Mouse (Mus musculus): ENCODE measurements around the gene Eddm3b. TPM values are rescaled to one million over a fixed set of nuclear protein-coding genes. Genes with fewer than 3 reads are reported as not detected.

The Eddm3b gene
- total RNA-seq (2014; fragmentation: Nextera tagmentation) (not detected in 2 replicates), total RNA-seq (2017) (not detected in 2 replicates)

GRCm38 (mm10) chr14:51113916-51114560, at the start of gene Eddm3b:
Eddm3b (plus strand) TSS chr14:51114426.
- no peak for ATAC-seq (replicated peaks; ENCODE audit: low FRiP score, low TSS enrichment, poor library complexity, severe bottlenecking)

DNA sequence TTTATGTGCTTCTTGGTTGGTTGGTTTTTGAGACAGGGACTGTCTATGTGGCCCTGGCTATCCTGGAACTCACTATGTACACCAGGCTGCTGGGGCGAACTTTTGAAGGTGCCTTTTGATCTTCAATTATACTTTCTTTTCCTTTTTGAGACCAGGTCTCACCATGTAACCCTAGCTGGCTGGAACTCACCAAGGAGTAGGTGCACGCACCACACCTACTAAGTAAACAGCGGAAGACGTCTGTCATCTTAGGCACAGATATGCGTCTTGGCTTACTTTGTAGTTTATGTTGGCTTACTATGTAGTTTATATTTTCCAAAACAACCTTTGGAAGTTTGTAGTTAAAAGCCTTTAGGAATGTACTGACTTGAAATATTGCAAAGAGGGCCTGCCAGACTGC, 45.3 kb upstream of the Eddm3b start:
- no peak for ATAC-seq (replicated peaks; ENCODE audit: low FRiP score, low TSS enrichment, poor library complexity, severe bottlenecking)

DNA sequence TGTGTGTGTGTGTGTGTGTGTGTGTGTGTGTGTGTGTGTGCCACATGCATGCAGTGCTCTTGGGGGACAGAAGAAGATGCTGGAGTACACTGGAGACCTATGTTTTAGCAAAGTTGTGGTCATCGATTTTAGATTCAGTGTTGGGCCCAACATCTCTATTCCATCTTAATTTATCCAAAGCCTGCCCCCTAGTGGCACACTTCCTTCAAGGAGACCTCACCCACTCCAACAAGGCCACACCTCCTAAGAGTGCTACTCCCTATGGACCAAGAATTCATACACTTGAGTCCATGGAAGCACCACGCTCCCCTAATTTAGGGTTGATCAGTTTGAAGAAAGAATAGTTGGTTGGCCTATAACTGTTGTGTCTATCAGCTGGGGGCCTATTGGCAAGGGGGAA, 44.6 kb upstream of the Eddm3b start:
- ATAC-seq (replicated peaks; ENCODE audit: low FRiP score, low TSS enrichment, poor library complexity, severe bottlenecking), result 0 out of 2 replicates have a peak, but pooled peaks have one; percentile 35

DNA sequence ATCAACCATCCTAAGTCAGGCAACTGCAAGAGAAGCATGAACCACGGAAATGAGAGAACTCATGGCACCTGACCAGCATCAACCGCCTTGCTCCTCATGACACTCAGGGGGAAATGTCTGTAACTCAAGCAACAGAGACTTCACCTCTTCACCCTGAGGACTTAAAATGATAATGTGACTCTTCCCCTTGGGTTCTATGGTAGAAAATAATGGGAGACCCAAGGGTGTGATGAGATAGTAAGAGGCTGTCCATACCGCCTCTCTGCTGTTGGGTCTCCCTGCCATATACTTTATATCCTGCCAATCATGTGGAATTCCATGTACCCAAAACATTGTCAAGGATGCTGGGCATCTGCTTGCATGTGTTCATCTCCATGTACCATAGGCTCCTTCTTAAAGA, 39.9 kb upstream of the Eddm3b start, which contains the start of gene Olfr750:
Olfr750 (minus strand) TSS at position 101 of the 400 bp plus-strand sequence.
- no peak for ATAC-seq (replicated peaks; ENCODE audit: low FRiP score, low TSS enrichment, poor library complexity, severe bottlenecking)

GRCm38 (mm10) chr14:51079180-51079579, 35.0 kb upstream of the Eddm3b start:
- no peak for ATAC-seq (replicated peaks; ENCODE audit: low FRiP score, low TSS enrichment, poor library complexity, severe bottlenecking)

GRCm38 (mm10) chr14:51081035-51081434, 33.2 kb upstream of the Eddm3b start:
- ATAC-seq (replicated peaks; ENCODE audit: low FRiP score, low TSS enrichment, poor library complexity, severe bottlenecking), result no peak

GRCm38 (mm10) chr14:51082599-51083581, 31.3 kb upstream of the Eddm3b start:
- peak; percentile 42 for ATAC-seq (replicated peaks; ENCODE audit: low FRiP score, low TSS enrichment, poor library complexity, severe bottlenecking)

- ATAC-seq (replicated peaks; ENCODE audit: low FRiP score, low TSS enrichment, poor library complexity, severe bottlenecking), result no peak
Measured at GRCm38 (mm10) chr14:51083805-51084204, 30.4 kb upstream of the Eddm3b start.

GRCm38 (mm10) chr14:51085086-51085485, 29.1 kb upstream of the Eddm3b start:
- no peak for ATAC-seq (replicated peaks; ENCODE audit: low FRiP score, low TSS enrichment, poor library complexity, severe bottlenecking)

DNA sequence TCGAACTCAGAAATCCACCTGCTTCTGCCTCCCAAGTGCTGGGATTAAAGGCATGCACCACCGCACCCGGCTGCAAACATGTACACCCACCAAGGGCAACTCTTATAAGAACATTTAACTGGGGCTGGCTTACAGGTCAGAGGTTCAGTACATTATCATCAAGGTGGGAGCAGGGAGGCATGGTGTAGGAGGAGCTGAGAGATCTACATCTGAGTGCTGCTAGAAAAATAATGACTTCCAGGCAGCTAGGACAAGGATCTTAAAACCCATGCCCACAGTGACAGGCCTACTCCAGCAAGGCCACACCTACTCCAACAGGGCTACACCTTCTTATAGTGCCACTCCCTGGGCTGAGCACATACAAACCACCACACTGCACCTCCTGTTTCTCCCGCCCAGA, 28.3 kb upstream of the Eddm3b start:
- no peak for ATAC-seq (replicated peaks; ENCODE audit: low FRiP score, low TSS enrichment, poor library complexity, severe bottlenecking)

DNA sequence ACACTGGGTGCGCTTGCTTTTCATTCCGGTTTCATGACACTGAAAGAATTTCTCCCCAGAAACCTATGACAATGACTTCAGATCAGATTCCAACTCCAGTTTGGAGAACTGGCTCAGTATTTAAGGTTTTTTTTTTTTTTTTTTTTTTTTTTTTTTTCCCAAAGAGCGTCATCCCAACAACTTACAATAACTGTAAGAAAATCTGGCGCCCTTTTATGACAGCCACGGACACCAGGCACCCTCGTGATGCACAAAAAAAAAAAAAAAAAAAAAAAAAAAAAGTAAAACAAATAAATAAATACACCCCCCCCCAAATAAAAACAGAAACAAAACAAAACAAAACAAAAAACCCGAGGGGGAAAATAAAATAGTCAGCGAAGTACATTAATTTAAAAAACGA, 26.5 kb upstream of the Eddm3b start:
- ATAC-seq (replicated peaks; ENCODE audit: low FRiP score, low TSS enrichment, poor library complexity, severe bottlenecking), result no peak

DNA sequence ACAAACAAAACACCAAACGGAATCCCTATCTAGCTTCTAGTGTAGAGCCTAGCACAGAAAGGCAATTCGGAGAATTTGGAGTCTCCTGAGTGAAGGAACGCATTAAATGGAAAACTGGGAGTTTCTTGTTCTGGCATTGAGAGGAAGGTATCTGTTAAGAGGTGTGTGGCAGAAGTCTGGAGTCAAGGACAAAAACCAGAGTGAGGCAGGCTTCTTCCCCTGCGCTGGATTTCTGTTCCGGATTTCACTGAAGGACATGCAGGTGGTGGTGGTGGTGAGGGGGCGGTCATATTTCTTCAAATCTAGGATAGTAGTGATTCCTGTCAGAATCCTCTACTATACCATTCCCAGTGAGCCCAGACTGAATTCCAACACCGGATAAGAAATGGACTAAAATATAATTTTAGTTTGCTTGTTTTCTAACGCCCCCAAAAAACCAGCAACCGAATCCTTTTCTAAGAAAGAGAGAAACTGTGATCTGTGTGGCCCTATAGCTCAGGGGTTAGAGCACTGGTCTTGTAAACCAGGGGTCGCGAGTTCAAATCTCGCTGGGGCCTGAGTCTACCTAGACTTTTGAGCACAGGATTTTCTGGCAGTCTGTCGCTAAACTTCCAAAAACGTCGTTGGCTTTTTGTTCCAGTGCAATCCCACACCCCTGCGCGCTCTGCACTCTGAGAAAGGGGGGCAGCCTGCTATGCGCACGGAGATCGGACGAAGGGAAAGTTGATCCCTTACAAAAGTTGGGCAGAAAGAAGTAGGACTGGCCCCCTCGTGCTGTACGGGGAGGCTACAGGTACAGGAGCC, 25.9 kb upstream of the Eddm3b start:
- ATAC-seq (replicated peaks; ENCODE audit: low FRiP score, low TSS enrichment, poor library complexity, severe bottlenecking), result peak; percentile 29

GRCm38 (mm10) chr14:51088970-51089673, 25.1 kb upstream of the Eddm3b start:
- peak; percentile 86 for ATAC-seq (replicated peaks; ENCODE audit: low FRiP score, low TSS enrichment, poor library complexity, severe bottlenecking)

DNA sequence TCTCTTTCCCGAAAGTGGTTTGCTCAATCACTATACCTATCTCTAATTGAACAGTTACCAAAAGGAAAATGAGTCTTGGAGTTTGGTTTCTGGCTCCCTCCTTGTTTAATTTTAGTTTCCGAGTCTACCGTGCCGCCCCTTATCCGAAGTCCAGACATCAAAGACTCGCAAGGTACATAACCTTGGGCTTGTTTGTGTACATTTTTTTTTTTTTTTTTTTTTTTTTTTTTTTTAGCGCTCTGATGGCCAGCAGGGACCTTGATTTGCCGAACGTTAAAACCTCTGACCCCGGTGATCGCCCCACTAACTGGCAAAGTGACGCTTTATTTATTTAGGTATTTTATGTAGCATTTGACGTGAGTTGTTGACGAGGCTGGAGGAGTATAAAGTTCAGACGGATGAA, 24.6 kb upstream of the Eddm3b start:
- ATAC-seq (replicated peaks; ENCODE audit: low FRiP score, low TSS enrichment, poor library complexity, severe bottlenecking), result no peak

GRCm38 (mm10) chr14:51090077-51090781, 24.0 kb upstream of the Eddm3b start:
- 0 out of 2 replicates have a peak, but pooled peaks have one; percentile 16 for ATAC-seq (replicated peaks; ENCODE audit: low FRiP score, low TSS enrichment, poor library complexity, severe bottlenecking)

DNA sequence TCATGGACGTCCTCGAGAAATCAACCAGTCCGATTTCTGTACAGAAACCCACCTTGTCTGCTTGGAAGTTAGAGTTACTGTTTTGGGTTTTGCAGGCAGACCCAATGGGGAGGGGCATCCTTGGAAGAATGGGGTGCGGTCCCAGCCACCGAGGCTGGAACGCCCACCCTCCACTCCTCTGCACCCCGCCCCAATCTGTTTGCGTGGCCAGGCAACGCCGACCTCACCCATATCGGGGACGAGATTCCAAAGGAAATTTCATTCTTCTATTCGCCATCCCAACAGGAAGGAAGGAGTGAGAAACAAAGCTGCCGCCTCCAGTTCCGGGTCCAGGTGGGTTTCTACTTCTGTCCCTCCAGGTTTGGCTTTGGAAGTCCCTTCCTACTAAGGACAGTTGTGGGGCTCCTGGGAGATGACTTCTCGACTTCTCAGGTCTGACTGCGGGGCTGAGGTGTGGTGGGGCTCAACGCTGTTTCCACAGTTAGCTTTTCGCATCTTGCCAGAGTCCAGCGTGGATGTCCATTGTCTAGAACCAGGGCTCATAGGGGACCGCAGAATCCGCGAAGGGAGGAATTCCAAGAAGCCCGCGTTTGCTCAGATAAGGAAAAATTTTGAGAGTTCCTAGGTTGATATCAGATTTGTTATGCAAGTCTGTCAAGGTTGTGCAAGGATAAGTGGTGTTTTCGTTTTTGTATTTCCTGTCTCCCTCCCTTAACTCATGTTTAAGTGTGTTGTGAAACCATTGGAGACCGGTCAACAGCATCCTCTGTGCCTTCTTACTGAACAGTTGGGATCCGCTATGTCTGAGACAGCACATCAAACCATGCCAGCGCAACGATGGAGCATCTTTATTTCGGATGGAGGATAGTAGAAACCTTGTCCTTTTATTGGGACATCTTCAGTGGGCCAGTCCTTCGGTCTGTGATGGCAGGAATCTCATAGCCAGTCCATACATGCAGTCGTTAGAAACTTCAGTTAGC, 23.0 kb upstream of the Eddm3b start, which contains the start of the genes Rnase4 and Ang:
Rnase4 (plus strand) TSS at position 157 of the 980 bp plus-strand sequence.
Ang (plus strand) TSS at position 230 of the 980 bp plus-strand sequence.
- no peak for ATAC-seq (replicated peaks; ENCODE audit: low FRiP score, low TSS enrichment, poor library complexity, severe bottlenecking)

GRCm38 (mm10) chr14:51092073-51092620, 22.1 kb upstream of the Eddm3b start:
- no peak for ATAC-seq (replicated peaks; ENCODE audit: low FRiP score, low TSS enrichment, poor library complexity, severe bottlenecking)

All from megakaryocyte-erythroid progenitor cell, adult 5-6 weeks (primary cell).